Mouse (Mus musculus) heart, embryonic 10.5 days (tissue): ENCODE measurements around the gene Olfr1047. TPM values are rescaled to one million over a fixed set of nuclear protein-coding genes. Genes with fewer than 3 reads are reported as not detected.
"Not testable (repeated sequence)": the region's sequence is repeated elsewhere in the genome, so short reads cannot be mapped to it uniquely, and the experiment has no call there.

Source experiments
- DNase-seq: peaks from one replicate; pipeline ENCODE4 v3.0.0-alpha.2; 2017; ENCODE audit warnings: low spot score
- H3K27ac ChIP-seq: fragments of 300-500 bp; sonication (generic); 2 replicates; pipeline ENCODE4 v1.5.1; 2016; ENCODE audit warnings: mild to moderate bottlenecking
- H3K27me3 ChIP-seq: fragments of 300-500 bp; sonication (generic); 2 replicates; pipeline ENCODE4 v1.6.1; 2016; ENCODE audit warnings: mild to moderate bottlenecking; ENCODE audit not compliant: poor library complexity, insufficient read depth, severe bottlenecking
- H3K36me3 ChIP-seq: fragments of 300-500 bp; sonication (generic); 2 replicates; pipeline ENCODE4 v1.6.1; 2016; ENCODE audit warnings: mild to moderate bottlenecking, moderate library complexity
- H3K4me1 ChIP-seq: fragments of 300-500 bp; sonication (generic); 2 replicates; pipeline ENCODE4 v1.6.1; 2016; ENCODE audit warnings: mild to moderate bottlenecking
- H3K4me3 ChIP-seq: fragments of 300-500 bp; sonication (generic); 2 replicates; pipeline ENCODE4 v1.5.1; 2016; ENCODE audit warnings: mild to moderate bottlenecking, moderate library complexity
- H3K9me3 ChIP-seq: fragments of 300-500 bp; sonication (generic); 2 replicates; pipeline ENCODE4 v1.6.1; 2016; ENCODE audit warnings: mild to moderate bottlenecking, moderate library complexity
- WGBS: fragments of 180-500 bp; shearing (Covaris S2); methylation state at CpG from one replicate; pipeline ENCODE4 v1.1.7; 2016; 5-methylcytosine and 5-hydroxymethylcytosine counted together
- polyA plus RNA-seq: library from polyadenylated mRNA; unstranded; fragments of >200 nt; fragmentation: Nextera tagmentation; extraction: Ambion mirVana; gene quantifications from 2 replicates; pipeline ENCODE4 v1.2.1, GENCODE M21; 2016

The Olfr1047 gene
- not detected in 2 replicates for polyA plus RNA-seq

GRCm38 (mm10) chr2:86231301-86231700, at the start of gene Olfr1047:
TSS of gene Olfr1047 (minus strand) at chr2:86231401.
- H3K27ac ChIP-seq = no peak within 1 kb of the TSS
- no peak within 1 kb of the TSS for H3K4me3 ChIP-seq
- no peaks in the 10 kb centered on the region for H3K27me3 ChIP-seq
- 93% methylated on average over 1 of the region's 1 CpGs for WGBS
- H3K9me3 ChIP-seq = no peaks in the 10 kb centered on the region
- H3K4me1 ChIP-seq = no peaks in the 10 kb centered on the region
- no peak for DNase-seq
- H3K36me3 ChIP-seq = no peaks in the 10 kb centered on the region

- not testable (repeated sequence) for H3K27me3 ChIP-seq, H3K4me1 ChIP-seq, H3K36me3 ChIP-seq, H3K4me3 ChIP-seq, H3K9me3 ChIP-seq, H3K27ac ChIP-seq, DNase-seq
These were observed 47.8 kb upstream of the Olfr1047 start, which contains the start of gene Olfr1051 for GRCm38 (mm10) chr2:86278988-86279387. TSS of gene Olfr1051 (minus strand) at chr2:86279088.

- H3K4me3 ChIP-seq, H3K4me1 ChIP-seq, H3K36me3 ChIP-seq, H3K27ac ChIP-seq, H3K27me3 ChIP-seq, DNase-seq, H3K9me3 ChIP-seq: not testable (repeated sequence)
These were observed 27.0 kb upstream of the Olfr1047 start, which contains the start of gene Olfr1049 for GRCm38 (mm10) chr2:86258228-86258627. TSS of gene Olfr1049 (minus strand) at chr2:86258328.

- H3K36me3 ChIP-seq = no peaks in the 10 kb centered on the region
- no peaks in the 10 kb centered on the region for H3K27me3 ChIP-seq
- no peaks in the 10 kb centered on the region for H3K9me3 ChIP-seq
- DNase-seq = no peak
- no peak within 1 kb of the TSS for H3K4me3 ChIP-seq
- no peak within 1 kb of the TSS for H3K27ac ChIP-seq
- H3K4me1 ChIP-seq = no peaks in the 10 kb centered on the region
These were observed 9.0 kb upstream of the Olfr1047 start, which contains the start of gene Olfr1048 for GRCm38 (mm10) chr2:86240189-86240588. TSS of gene Olfr1048 (minus strand) at chr2:86240289.

- Histone ChIP-seq H3K27ac (no peak within 1 kb of the TSS), H3K4me1 (no peaks in the 10 kb centered on the region), H3K27me3 (no peaks in the 10 kb centered on the region), H3K4me3 (no peak within 1 kb of the TSS), H3K9me3 (no peaks in the 10 kb centered on the region), H3K36me3 (no peaks in the 10 kb centered on the region)
- DNase-seq = no peak
- 75% methylated on average over 2 of the region's 2 CpGs for WGBS
These were observed 12.0 kb downstream of the Olfr1047 start, which contains the start of gene Olfr1046 for GRCm38 (mm10) chr2:86219214-86219613. TSS of gene Olfr1046 (minus strand) at chr2:86219314.

- H3K27ac ChIP-seq = no peak within 1 kb of the TSS
- no peaks in the 10 kb centered on the region for H3K36me3 ChIP-seq
- no peak within 1 kb of the TSS for H3K4me3 ChIP-seq
- H3K4me1 ChIP-seq = no peaks in the 10 kb centered on the region
- no peaks in the 10 kb centered on the region for H3K27me3 ChIP-seq
- no peak for DNase-seq
- H3K9me3 ChIP-seq = no peaks in the 10 kb centered on the region
These were observed 28.3 kb downstream of the Olfr1047 start, which contains the start of gene Olfr1045 for GRCm38 (mm10) chr2:86202909-86203308. TSS of gene Olfr1045 (minus strand) at chr2:86203009.

GRCm38 (mm10) chr2:86195863-86196262, 35.3 kb downstream of the Olfr1047 start:
- no peaks in the 10 kb centered on the region for H3K4me1 ChIP-seq
- WGBS = 53% methylated on average over 1 of the region's 1 CpGs
- no peak overlapping the region for H3K4me3 ChIP-seq
- no peaks in the 10 kb centered on the region for H3K9me3 ChIP-seq
- no peaks in the 10 kb centered on the region for H3K27me3 ChIP-seq
- H3K27ac ChIP-seq = no peak overlapping the region
- no peak for DNase-seq
- no peaks in the 10 kb centered on the region for H3K36me3 ChIP-seq

- Histone ChIP-seq H3K27me3 (no peaks in the 10 kb centered on the region), H3K36me3 (no peaks in the 10 kb centered on the region), H3K9me3 (no peaks in the 10 kb centered on the region), H3K4me1 (no peaks in the 10 kb centered on the region), H3K4me3 (no peak within 1 kb of the TSS), H3K27ac (no peak within 1 kb of the TSS)
- no peak for DNase-seq
These were observed 45.6 kb downstream of the Olfr1047 start, which contains the start of gene Olfr52 for GRCm38 (mm10) chr2:86185583-86185982. TSS of gene Olfr52 (minus strand) at chr2:86185683.

- Histone ChIP-seq H3K27ac (no peak overlapping the region), H3K9me3 (no peaks in the 10 kb centered on the region), H3K27me3 (no peaks in the 10 kb centered on the region), H3K4me1 (no peaks in the 10 kb centered on the region), H3K4me3 (no peak overlapping the region), H3K36me3 (no peaks in the 10 kb centered on the region)
- WGBS = 84% methylated on average over 3 of the region's 3 CpGs
- DNase-seq = no peak
These were observed 51.3 kb downstream of the Olfr1047 start for GRCm38 (mm10) chr2:86179950-86180349.

- no peaks in the 10 kb centered on the region for H3K9me3 ChIP-seq
- no peak within 1 kb of the TSS for H3K4me3 ChIP-seq
- no peak within 1 kb of the TSS for H3K27ac ChIP-seq
- H3K4me1 ChIP-seq = no peaks in the 10 kb centered on the region
- H3K27me3 ChIP-seq = no peaks in the 10 kb centered on the region
- H3K36me3 ChIP-seq = no peaks in the 10 kb centered on the region
- DNase-seq = no peak
These were observed 53.5 kb downstream of the Olfr1047 start, which contains the start of gene Olfr1044 for GRCm38 (mm10) chr2:86177720-86178119. TSS of gene Olfr1044 (minus strand) at chr2:86177820.

Other genes starting within 250 kb of the Olfr1047 start
- gene Olfr1031, start 241.1 kb downstream of the Olfr1047 start, polyA plus RNA-seq = not detected in 2 replicates
- not detected in 2 replicates for gene Olfr1032, start 225.9 kb downstream of the Olfr1047 start, polyA plus RNA-seq
- gene Olfr1033, start 210.8 kb downstream of the Olfr1047 start, polyA plus RNA-seq = 0.21 TPM in 1 of 2 replicates, not detected in the other
- not detected in 2 replicates for gene Olfr1034, start 185.5 kb downstream of the Olfr1047 start, polyA plus RNA-seq
- gene Olfr1036, start 157.4 kb downstream of the Olfr1047 start, polyA plus RNA-seq = not detected in 2 replicates
- not detected in 2 replicates for gene Olfr1037, start 144.0 kb downstream of the Olfr1047 start, polyA plus RNA-seq
- gene Olfr1039, start 95.5 kb downstream of the Olfr1047 start, polyA plus RNA-seq = not detected in 2 replicates
- gene Olfr1040, start 84.7 kb downstream of the Olfr1047 start, polyA plus RNA-seq = not detected in 2 replicates
- not detected in 2 replicates for gene Olfr1042, start 69.6 kb downstream of the Olfr1047 start, polyA plus RNA-seq
- gene Olfr1043, start 63.9 kb downstream of the Olfr1047 start, polyA plus RNA-seq = not detected in 2 replicates
- gene Olfr1044, start 53.6 kb downstream of the Olfr1047 start, polyA plus RNA-seq = not detected in 2 replicates
- gene Olfr52, start 45.7 kb downstream of the Olfr1047 start, polyA plus RNA-seq = not detected in 2 replicates
- not detected in 2 replicates for gene Olfr1045, start 28.4 kb downstream of the Olfr1047 start, polyA plus RNA-seq
- not detected in 2 replicates for gene Olfr1046, start 12.1 kb downstream of the Olfr1047 start, polyA plus RNA-seq
- gene Olfr1048, start 8.9 kb upstream of the Olfr1047 start, polyA plus RNA-seq = not detected in 2 replicates
- gene Olfr1049, start 26.9 kb upstream of the Olfr1047 start, polyA plus RNA-seq = not detected in 2 replicates
- not detected in 2 replicates for gene Olfr1051, start 47.7 kb upstream of the Olfr1047 start, polyA plus RNA-seq
- not detected in 2 replicates for gene Olfr1052, start 61.1 kb upstream of the Olfr1047 start, polyA plus RNA-seq
- not detected in 2 replicates for gene Olfr1053, start 83.9 kb upstream of the Olfr1047 start, polyA plus RNA-seq
- gene Olfr1054, start 104.0 kb upstream of the Olfr1047 start, polyA plus RNA-seq = not detected in 2 replicates
- not detected in 2 replicates for gene Olfr1055, start 118.9 kb upstream of the Olfr1047 start, polyA plus RNA-seq
- gene Olfr1056, start 131.1 kb upstream of the Olfr1047 start, polyA plus RNA-seq = not detected in 2 replicates
- not detected in 2 replicates for gene Olfr1057, start 147.0 kb upstream of the Olfr1047 start, polyA plus RNA-seq
- gene Olfr1058, start 157.2 kb upstream of the Olfr1047 start, polyA plus RNA-seq = not detected in 2 replicates
- gene Olfr1061, start 182.6 kb upstream of the Olfr1047 start, polyA plus RNA-seq = not detected in 2 replicates
- gene Olfr1062, start 195.3 kb upstream of the Olfr1047 start, polyA plus RNA-seq = not detected in 2 replicates
- gene Olfr1065, start 219.2 kb upstream of the Olfr1047 start, polyA plus RNA-seq = not detected in 2 replicates
- gene Olfr1066, start 224.9 kb upstream of the Olfr1047 start, polyA plus RNA-seq = not detected in 2 replicates